Mouse (Mus musculus) stomach, embryonic 15.5 days (tissue): ENCODE results near the gene 1500011B03Rik. TPM values are rescaled to one million over a fixed set of nuclear protein-coding genes. Genes with fewer than 3 reads are reported as not detected.

Experiments used
- ATAC-seq: fragments of 200-750 bp; cut with Nextera tagmentation; 2 replicates; pipeline ENCODE4 v1.8.0; 2017; ENCODE audit warnings: low read depth, moderate number of reproducible peaks, moderate TSS enrichment; ENCODE audit not compliant: insufficient read depth, low FRiP score
- H3K27ac ChIP-seq: fragments of 300-500 bp; sonication (generic); 2 replicates; pipeline ENCODE4 v1.5.1; 2015; ENCODE audit warnings: mild to moderate bottlenecking, inconsistent platforms
- H3K27me3 ChIP-seq: fragments of 300-500 bp; sonication (generic); replicated peaks from 2 replicates; pipeline ENCODE4 v1.6.1; 2015; ENCODE audit warnings: inconsistent platforms
- H3K36me3 ChIP-seq: fragments of 300-500 bp; sonication (generic); 2 replicates; pipeline ENCODE4 v1.6.1; 2015; ENCODE audit warnings: inconsistent platforms
- H3K4me1 ChIP-seq: fragments of 300-500 bp; sonication (generic); 2 replicates; pipeline ENCODE4 v1.6.1; 2015; ENCODE audit warnings: inconsistent platforms
- H3K4me2 ChIP-seq: fragments of 300-500 bp; sonication (generic); 2 replicates; pipeline ENCODE4 v1.6.1; 2015; ENCODE audit warnings: mild to moderate bottlenecking, inconsistent platforms
- H3K4me3 ChIP-seq: fragments of 300-500 bp; sonication (generic); replicated peaks from 2 replicates; pipeline ENCODE4 v1.5.1; 2015; ENCODE audit warnings: inconsistent platforms
- H3K9ac ChIP-seq: fragments of 300-500 bp; sonication (generic); 2 replicates; pipeline ENCODE4 v1.6.1; 2015; ENCODE audit warnings: inconsistent platforms
- H3K9me3 ChIP-seq: fragments of 300-500 bp; sonication (generic); 2 replicates; pipeline ENCODE4 v1.6.1; 2016; ENCODE audit warnings: inconsistent platforms
- WGBS: fragments of 180-500 bp; shearing (Covaris S2); methylation state at CpG from one replicate; pipeline ENCODE4 v1.1.7; 2015; 5-methylcytosine and 5-hydroxymethylcytosine counted together
- polyA plus RNA-seq: library from polyadenylated mRNA; unstranded; fragments of >200 nt; fragmentation: Nextera tagmentation; extraction: Ambion mirVana; gene quantifications from 2 replicates; pipeline ENCODE4 v1.2.1, GENCODE M21; 2015

Gene 1500011B03Rik
- polyA plus RNA-seq, 1 experiment from 2014 or later = 82.0 TPM

DNA sequence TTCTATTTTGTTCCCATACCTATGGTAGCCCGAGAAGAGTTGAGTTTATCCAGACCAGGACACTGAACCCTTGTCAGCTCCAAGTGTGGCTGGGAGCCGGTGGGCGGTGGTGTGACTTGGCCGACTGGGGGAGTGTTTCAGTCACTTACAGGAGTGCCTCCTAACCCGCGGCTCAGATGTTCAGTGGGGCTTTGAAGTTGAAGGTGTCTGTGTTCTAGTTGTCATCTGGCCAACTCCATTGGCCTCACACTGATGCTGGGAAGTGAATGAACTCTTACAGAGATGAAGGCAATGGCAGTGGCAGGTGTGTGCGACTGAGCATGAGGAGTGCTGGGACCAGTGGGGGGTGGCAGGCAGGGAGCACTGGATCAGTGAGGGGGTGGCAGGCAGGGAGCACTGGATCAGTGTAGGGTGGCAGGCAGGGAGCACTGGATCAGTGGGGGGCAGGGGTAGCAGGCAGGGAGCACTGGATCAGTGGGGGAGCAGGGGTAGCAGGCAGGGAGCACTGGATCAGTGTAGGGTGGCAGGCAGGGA lies 43.2 kb downstream of the 1500011B03Rik start:
- H3K27me3 ChIP-seq = no peaks in the 10 kb centered on the region
- H3K4me1 ChIP-seq = peaks cover 13% of the 10 kb centered on the region
- H3K9me3 ChIP-seq = no peaks in the 10 kb centered on the region
- no peaks in the 10 kb centered on the region for H3K36me3 ChIP-seq
- 67% methylated on average over 7 of the region's 7 CpGs for WGBS
- no peak overlapping the region for H3K4me3 ChIP-seq
- no peak overlapping the region for H3K9ac ChIP-seq
- no peak overlapping the region for H3K4me2 ChIP-seq
- H3K27ac ChIP-seq = no peak overlapping the region
- ATAC-seq = no peak

DNA sequence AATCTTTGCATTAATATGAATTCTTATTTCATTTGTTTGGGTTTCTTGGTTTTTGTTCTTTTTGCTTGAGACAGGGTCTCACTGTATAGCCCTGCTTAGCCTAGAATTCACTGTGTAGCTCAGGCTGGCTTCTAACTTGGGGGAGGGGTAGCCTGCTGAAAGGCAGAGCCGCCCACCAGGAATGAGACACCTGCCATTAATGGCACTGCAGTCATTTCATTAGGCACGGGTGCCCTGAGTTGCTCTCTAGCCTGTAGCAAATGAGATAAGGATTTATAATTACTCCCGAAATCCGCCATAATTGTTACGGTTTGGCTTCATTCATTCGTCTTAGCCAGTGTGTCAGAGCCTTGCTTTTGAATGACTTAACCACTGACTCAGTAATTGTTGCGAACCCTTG lies 47.1 kb downstream of the 1500011B03Rik start:
- Histone ChIP-seq H3K27me3 (no peaks in the 10 kb centered on the region), H3K9me3 (no peaks in the 10 kb centered on the region), H3K27ac (no peak overlapping the region), H3K9ac (no peak overlapping the region), H3K4me3 (peak overlapping the region; percentile 99), H3K36me3 (no peaks in the 10 kb centered on the region), H3K4me2 (peak overlapping the region; percentile 88), H3K4me1 (peaks cover 10% of the 10 kb centered on the region)
- ATAC-seq = no peak
- 76% methylated on average over 7 of the region's 7 CpGs for WGBS

DNA sequence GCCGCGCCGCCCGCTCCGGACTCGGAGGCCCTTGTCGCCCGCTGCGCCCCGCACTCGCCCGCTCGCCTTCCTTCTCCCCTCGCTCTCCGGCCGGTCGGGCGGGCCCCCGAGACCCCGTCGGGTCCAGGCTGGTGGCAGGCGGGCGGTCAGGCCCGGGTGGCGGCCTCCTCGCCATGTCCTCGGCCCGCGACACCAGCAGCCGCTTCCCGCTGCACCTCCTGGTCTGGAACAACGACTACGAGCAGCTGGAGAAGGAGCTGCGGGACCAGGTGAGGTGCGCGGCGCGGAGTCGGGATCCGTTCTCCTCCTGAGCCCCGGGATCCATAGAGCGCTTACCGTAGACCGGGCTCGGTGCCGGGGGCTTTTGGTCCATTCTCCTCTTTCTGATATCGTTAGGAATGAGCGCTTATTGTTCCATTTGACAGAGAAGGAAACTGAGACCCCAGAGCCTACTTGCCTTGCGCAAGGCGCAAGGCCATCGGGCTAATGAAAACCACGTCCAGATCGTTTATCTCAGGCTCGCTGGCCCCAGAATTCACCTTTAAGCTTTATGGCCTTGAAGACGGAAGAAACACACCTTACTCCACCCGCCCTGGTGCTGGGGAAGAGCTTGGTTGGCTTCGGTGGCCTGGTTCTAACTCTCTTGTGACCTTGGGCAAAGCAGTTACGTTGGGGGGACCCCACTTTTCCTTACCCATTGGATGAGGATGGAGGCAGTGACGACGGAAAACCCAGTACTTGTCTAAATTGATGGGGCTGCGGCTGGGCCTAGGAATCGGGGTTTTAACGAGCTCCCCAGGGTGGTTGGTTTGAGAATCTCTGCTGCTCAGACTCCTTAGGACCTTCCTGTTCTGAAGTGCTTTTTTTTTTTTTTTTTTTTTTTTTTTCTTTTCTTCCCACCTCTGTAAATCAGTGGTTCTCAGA lies 48.0 kb downstream of the 1500011B03Rik start, which contains the start of gene Git2:
Gene Git2, minus strand, starts transcription at position 462 of the 924 bp plus-strand sequence.
- whole genome bisulfite sequencing = under 1% methylated on average over 63 of the region's 63 CpGs
- no peak for ATAC-seq
- H3K9me3 ChIP-seq = no peaks in the 10 kb centered on the region
- peak within 1 kb of the TSS; percentile 88 for H3K4me2 ChIP-seq
- peaks cover 10% of the 10 kb centered on the region for H3K4me1 ChIP-seq
- peak within 1 kb of the TSS; percentile 97 for H3K9ac ChIP-seq
- H3K27me3 ChIP-seq = no peaks in the 10 kb centered on the region
- H3K4me3 ChIP-seq = peak within 1 kb of the TSS; percentile 99
- peak within 1 kb of the TSS; percentile 91 for H3K27ac ChIP-seq
- H3K36me3 ChIP-seq = no peaks in the 10 kb centered on the region

DNA sequence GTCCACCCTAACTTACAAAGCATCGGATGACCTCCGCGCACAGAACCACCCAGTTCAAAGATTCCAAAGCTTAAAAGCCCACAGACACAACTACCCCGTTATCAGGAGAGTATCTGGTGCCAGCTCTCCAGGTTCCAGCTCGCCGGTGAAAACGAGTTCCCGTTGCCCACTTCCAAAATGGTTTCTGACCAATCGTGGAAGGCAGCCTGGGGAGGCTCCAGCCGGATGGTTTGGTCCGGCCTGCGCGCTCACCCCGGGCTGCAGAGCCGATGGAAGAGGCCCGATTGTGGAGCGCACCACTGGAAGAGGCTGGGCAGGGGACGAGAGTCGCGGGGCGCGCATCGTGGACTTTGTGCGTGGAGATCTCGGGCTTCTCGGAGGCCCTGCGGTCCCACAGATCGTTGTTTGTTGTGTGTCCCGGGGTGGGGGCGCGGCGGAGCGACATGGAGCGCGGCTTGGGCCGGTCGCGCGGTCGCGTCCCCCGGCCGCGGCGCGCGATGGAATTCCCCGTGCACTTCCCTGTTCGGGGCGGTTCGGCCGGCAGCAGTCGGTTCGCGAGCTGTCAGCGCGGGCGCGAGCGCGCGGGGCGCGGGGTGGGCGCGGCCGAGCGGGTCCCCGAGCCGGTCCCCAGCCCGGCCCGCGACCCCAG lies 48.7 kb downstream of the 1500011B03Rik start, which contains the start of gene Ankrd13a:
Gene Ankrd13a, plus strand, starts transcription at position 275 of the 649 bp plus-strand sequence.
- WGBS = under 1% methylated on average over 63 of the region's 73 CpGs
- Histone ChIP-seq H3K4me3 (peak within 1 kb of the TSS; percentile 99), H3K27ac (peak within 1 kb of the TSS; percentile 91), H3K9me3 (no peaks in the 10 kb centered on the region), H3K4me1 (peaks cover 10% of the 10 kb centered on the region; the same call in 1 of the 2 replicates), H3K27me3 (no peaks in the 10 kb centered on the region), H3K4me2 (peak within 1 kb of the TSS; percentile 88), H3K36me3 (no peaks in the 10 kb centered on the region), H3K9ac (peak within 1 kb of the TSS; percentile 97)
- ATAC-seq = peak; percentile 87

DNA sequence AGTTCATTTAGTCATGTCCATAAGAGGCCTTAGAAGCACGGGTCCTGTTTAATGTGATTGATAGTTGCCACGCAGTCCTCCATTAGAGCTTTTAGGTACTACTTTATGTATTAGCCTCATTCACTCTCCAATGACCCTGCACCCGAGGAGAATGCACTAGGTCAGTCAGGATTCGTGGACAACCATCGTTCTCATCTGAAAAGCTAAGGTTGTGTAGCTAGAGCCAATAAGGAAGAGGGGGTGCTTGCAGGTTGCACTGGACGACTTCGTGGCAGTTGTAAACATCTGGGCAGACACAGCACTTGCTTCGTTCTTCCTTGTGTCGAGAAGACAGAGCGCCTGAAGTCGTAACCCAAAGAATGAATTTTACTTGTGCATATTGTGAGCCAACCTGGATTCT lies 49.5 kb downstream of the 1500011B03Rik start:
- under 1% methylated on average over 11 of the region's 11 CpGs for WGBS
- H3K9me3 ChIP-seq = no peaks in the 10 kb centered on the region
- no peaks in the 10 kb centered on the region for H3K36me3 ChIP-seq
- H3K4me1 ChIP-seq = peaks cover 10% of the 10 kb centered on the region; the same call in 1 of the 2 replicates
- peak overlapping the region; percentile 88 for H3K4me2 ChIP-seq
- H3K27me3 ChIP-seq = no peaks in the 10 kb centered on the region
- peak overlapping the region; percentile 99 for H3K4me3 ChIP-seq
- no peak for ATAC-seq
- H3K27ac ChIP-seq = peak overlapping the region; percentile 91
- peak overlapping the region; percentile 97; the same call in 1 of the 2 replicates for H3K9ac ChIP-seq

DNA sequence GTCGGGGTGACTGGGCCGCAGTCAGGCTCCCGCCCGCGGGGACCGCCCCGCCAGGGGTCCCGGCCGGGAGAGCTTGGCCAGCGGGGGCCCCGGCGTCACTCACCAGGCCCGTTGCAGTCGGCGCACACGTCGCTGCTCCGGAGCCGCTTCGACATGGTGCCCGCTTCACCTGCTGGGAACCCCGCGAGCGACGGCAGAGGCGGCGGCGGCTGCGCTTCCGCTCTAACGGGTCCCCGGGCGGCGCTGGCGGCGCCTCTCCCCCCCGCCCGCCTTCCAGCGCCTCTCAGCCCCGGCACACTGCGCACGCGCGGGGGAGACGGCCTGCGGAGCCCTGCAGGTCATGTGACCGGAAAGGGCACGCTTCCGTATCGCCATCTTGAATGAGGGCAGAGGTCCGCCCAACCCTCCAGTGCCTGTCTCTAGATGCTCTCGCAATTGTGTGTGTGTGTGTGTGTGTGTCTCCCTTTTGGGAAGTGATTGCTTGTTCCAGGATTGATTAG lies 50.0 kb downstream of the 1500011B03Rik start:
- Histone ChIP-seq H3K27me3 (no peaks in the 10 kb centered on the region), H3K9me3 (no peaks in the 10 kb centered on the region), H3K36me3 (no peaks in the 10 kb centered on the region), H3K4me1 (peaks cover 10% of the 10 kb centered on the region; the same call in 1 of the 2 replicates), H3K27ac (peak overlapping the region; percentile 91), H3K4me2 (peak overlapping the region; percentile 88), H3K4me3 (peak overlapping the region; percentile 99), H3K9ac (peak overlapping the region; percentile 92)
- peak; percentile 88 for ATAC-seq
- under 1% methylated on average over 39 of the region's 52 CpGs for WGBS

DNA sequence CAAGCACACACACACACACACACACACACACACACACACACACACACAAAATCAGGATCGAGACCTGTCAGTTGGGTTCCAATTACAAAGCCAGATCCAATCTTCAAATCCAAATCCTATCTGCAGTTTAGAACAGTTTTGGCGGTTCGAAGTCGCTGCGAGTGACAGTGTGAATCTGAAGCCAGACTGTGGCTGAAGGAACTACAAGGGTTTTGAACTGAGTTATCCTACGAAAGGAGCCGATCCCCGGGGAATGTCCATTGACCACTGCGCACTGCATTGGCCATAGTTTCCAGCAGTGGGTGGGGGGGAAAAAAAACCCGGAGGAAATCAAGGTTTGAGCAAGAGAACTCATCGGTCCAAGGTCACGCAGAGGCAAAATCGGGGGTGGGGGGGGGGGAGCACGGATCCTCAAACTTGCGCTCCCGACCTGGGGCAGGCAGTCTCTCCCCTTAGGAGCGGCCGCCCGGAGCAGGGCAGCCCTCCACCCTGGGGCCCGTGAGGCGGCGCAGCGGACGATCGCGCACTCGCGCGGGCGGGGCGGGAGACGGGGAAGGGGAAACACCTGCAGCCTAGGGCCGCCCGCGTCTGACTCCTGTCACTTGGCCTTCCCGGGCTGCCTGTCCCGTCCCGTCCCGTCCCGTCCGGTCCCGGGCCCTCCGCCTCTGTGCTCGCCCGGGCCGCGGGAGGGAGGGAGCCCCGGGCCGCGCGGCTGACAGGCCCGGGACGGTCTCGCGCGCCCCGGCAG lies 50.6 kb downstream of the 1500011B03Rik start:
- H3K4me3 ChIP-seq = peak overlapping the region; percentile 99
- ATAC-seq = peak; percentile 56
- peak overlapping the region; percentile 83 for H3K27ac ChIP-seq
- 1% methylated on average over 42 of the region's 57 CpGs for WGBS
- peak overlapping the region; percentile 88 for H3K4me2 ChIP-seq
- H3K9me3 ChIP-seq = no peaks in the 10 kb centered on the region
- H3K36me3 ChIP-seq = no peaks in the 10 kb centered on the region
- peaks cover 10% of the 10 kb centered on the region; the same call in 1 of the 2 replicates for H3K4me1 ChIP-seq
- H3K9ac ChIP-seq = peak overlapping the region; percentile 92
- H3K27me3 ChIP-seq = no peaks in the 10 kb centered on the region

DNA sequence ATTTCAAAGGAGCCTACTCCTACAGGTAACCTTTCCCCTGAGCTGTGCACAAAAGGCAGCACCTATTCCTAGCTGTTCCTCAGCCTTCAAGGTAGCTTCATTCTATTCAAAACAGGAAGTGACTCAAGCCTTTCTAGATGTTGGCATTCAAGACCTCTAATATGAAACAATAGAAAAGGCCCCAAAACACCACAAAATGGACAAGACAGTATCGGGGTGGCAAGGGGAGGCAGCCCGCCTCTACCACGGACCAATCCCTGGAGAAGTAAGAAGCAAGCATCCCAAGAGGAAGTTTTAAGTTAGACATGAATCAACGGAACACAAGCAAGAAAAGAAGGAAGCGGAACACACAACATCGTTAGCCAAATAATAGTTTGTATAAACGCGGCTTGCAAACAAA lies 51.5 kb downstream of the 1500011B03Rik start:
- no peaks in the 10 kb centered on the region for H3K9me3 ChIP-seq
- peak overlapping the region; percentile 88 for H3K4me2 ChIP-seq
- ATAC-seq = no peak
- no peaks in the 10 kb centered on the region for H3K27me3 ChIP-seq
- peak overlapping the region; percentile 99 for H3K4me3 ChIP-seq
- 72% methylated on average over 8 of the region's 8 CpGs for WGBS
- H3K4me1 ChIP-seq = peaks cover 10% of the 10 kb centered on the region; the same call in 1 of the 2 replicates
- H3K27ac ChIP-seq = no peak overlapping the region
- no peaks in the 10 kb centered on the region for H3K36me3 ChIP-seq
- H3K9ac ChIP-seq = no peak overlapping the region

DNA sequence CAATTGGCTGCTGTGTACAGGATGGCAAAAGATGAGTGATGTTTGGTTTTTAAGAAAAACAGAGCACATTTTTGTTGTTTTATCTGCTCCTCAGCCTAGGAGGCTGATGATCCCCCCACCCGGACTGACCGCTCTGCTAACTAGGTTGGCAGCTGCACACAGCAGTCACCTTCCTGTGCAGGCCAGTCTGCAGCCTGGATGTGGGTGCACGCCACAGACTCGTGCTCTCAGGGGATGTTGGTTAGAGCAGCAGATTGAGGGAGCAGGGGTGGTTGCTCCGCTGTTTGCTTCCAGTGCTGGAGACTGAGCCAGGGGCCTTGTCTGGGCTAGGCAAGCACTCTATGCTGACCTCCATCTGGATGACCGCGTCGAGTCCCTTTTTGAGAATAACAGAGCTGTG lies 53.5 kb downstream of the 1500011B03Rik start:
- Histone ChIP-seq H3K27ac (no peak overlapping the region), H3K9ac (no peak overlapping the region)
- 87% methylated on average over 8 of the region's 8 CpGs for WGBS

DNA sequence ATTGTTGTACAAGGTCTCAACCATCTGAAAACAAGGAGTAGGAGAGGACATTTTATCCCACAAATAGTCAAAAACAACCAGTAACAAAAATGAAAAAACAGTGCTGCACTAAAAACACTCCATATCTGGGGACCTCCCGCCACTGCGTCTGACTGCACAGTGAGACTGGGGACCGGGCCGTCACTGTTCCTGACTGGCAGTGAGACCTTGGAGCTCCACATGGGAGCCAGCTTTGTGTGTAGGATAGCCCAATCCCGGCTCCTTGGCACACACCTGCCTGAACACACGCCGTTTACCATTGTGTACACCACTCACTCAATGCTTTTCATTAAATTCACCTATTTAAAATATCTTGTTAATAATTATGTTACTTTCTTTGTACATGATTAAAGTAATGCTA lies 56.1 kb downstream of the 1500011B03Rik start:
- Histone ChIP-seq H3K4me3 (no peak overlapping the region), H3K4me2 (no peak overlapping the region), H3K27me3 (no peaks in the 10 kb centered on the region), H3K36me3 (peaks cover 24% of the 10 kb centered on the region), H3K4me1 (no peaks in the 10 kb centered on the region), H3K9ac (no peak overlapping the region), H3K9me3 (no peaks in the 10 kb centered on the region), H3K27ac (no peak overlapping the region)
- ATAC-seq = no peak
- 90% methylated on average over 7 of the region's 7 CpGs for WGBS

More for the DNA sequence above, 53.5 kb downstream of the 1500011B03Rik start:
- Histone ChIP-seq H3K9me3 (no peaks in the 10 kb centered on the region), H3K36me3 (0 out of 2 replicates have a peak, but pooled peaks cover 8% of the 10 kb centered on the region), H3K4me3 (no peak overlapping the region), H3K4me1 (no peaks in the 10 kb centered on the region), H3K27me3 (no peaks in the 10 kb centered on the region), H3K4me2 (no peak overlapping the region)
- ATAC-seq = no peak

DNA sequence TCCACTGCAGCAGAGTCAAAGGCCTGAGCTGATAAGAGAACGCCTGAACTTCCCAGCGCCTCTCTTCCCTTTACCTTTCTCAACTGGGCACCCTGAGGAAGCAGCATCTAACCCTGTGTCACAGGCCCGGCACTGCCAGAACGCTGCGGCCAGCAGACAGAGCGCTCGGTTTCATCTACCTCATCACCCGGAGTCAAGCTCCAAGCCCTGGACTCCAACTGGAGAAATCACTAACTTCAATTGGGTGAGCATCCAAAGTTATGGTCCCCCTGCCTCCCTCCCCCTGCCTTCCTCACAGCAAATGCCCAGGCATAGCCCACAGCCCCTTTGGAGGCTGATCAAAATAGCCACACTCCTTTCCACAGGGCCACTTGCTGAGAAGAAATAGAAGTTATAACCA lies 56.6 kb downstream of the 1500011B03Rik start:
- no peak for ATAC-seq
- peaks cover 25% of the 10 kb centered on the region for H3K36me3 ChIP-seq
- WGBS = 91% methylated on average over 8 of the region's 8 CpGs
- no peak overlapping the region for H3K9ac ChIP-seq
- H3K27me3 ChIP-seq = no peaks in the 10 kb centered on the region
- no peaks in the 10 kb centered on the region for H3K9me3 ChIP-seq
- H3K27ac ChIP-seq = no peak overlapping the region
- no peak overlapping the region for H3K4me3 ChIP-seq
- H3K4me2 ChIP-seq = no peak overlapping the region
- H3K4me1 ChIP-seq = no peaks in the 10 kb centered on the region
